Mouse (Mus musculus) MEL (cell line): ENCODE measurements around the gene 4930404H24Rik. TPM values are rescaled to one million over a fixed set of nuclear protein-coding genes. Genes with fewer than 3 reads are reported as not detected.

Experiments used
- DNase-seq: peaks from one replicate; pipeline ENCODE4 v3.0.0; 2011; ENCODE audit warnings: low read depth, low spot score
- H3K27ac ChIP-seq: 2 replicates; pipeline ENCODE4 v1.5.1; 2012; ENCODE audit warnings: low read depth, mild to moderate bottlenecking, control low read depth, low read length, moderate library complexity; ENCODE audit not compliant: control insufficient read depth
- H3K27me3 ChIP-seq, 2 experiments: fragments of 150-350 bp in 1 of 2; sonication (generic) in 1 of 2; 2 replicates each; pipeline ENCODE4 v1.6.1; 2012; ENCODE audit warnings: low read length in 2 of 2, mild to moderate bottlenecking in 2 of 2, improper control_type of control experiment in 1 of 2, moderate library complexity in 1 of 2; ENCODE audit not compliant: insufficient read depth in 2 of 2, control insufficient read depth in 1 of 2
- H3K36me3 ChIP-seq, 2 experiments: 2 replicates each; pipeline ENCODE4 v1.6.1; 2012 to 2014; ENCODE audit warnings: low read length in 2 of 2, improper control_type of control experiment in 1 of 2, inconsistent platforms in 1 of 2, mild to moderate bottlenecking in 1 of 2; ENCODE audit not compliant: insufficient read depth in 2 of 2, control insufficient read depth in 1 of 2
- H3K4me1 ChIP-seq, 2 experiments: fragments of 150-350 bp in 1 of 2; sonication (generic) in 1 of 2; 2 replicates each; pipeline ENCODE4 v1.6.1; 2012; ENCODE audit warnings: low read length in 2 of 2, improper control_type of control experiment in 1 of 2, mild to moderate bottlenecking in 1 of 2; ENCODE audit not compliant: insufficient read depth in 2 of 2, control insufficient read depth in 1 of 2
- H3K4me3 ChIP-seq, 2 experiments: fragments of 150-350 bp in 1 of 2; sonication (generic) in 1 of 2; 2 replicates each; pipeline ENCODE4 v1.5.1; 2012; ENCODE audit warnings: low read depth in 2 of 2, low read length in 2 of 2, mild to moderate bottlenecking in 2 of 2, moderate library complexity in 2 of 2, control low read depth in 1 of 2, improper control_type of control experiment in 1 of 2; ENCODE audit not compliant: control insufficient read depth in 1 of 2, insufficient read depth in 1 of 2
- H3K79me2 ChIP-seq: 2 replicates; pipeline ENCODE4 v1.6.1; 2012; ENCODE audit warnings: mild to moderate bottlenecking, low read length, moderate library complexity; ENCODE audit not compliant: control insufficient read depth, poor library complexity, insufficient read depth
- H3K9ac ChIP-seq: 2 replicates; pipeline ENCODE4 v1.6.1; 2012; ENCODE audit warnings: low read depth, mild to moderate bottlenecking, control low read depth, low read length, moderate library complexity; ENCODE audit not compliant: control insufficient read depth, poor library complexity, severe bottlenecking
- H3K9me3 ChIP-seq: fragments of 150-350 bp; sonication (generic); replicated peaks from 2 replicates; pipeline ENCODE4 v1.6.1; 2012; ENCODE audit warnings: mild to moderate bottlenecking, low read length, improper control_type of control experiment, moderate library complexity; ENCODE audit not compliant: insufficient read depth
- CHD1 ChIP-seq: IDR thresholded peaks from 2 replicates; pipeline ENCODE4 v1.6.1; 2012; ENCODE audit warnings: low read depth, mild to moderate bottlenecking, inconsistent platforms, low read length, improper control_type of control experiment
- CTCF ChIP-seq, 3 experiments: IDR thresholded peaks in 2 of 3; conservative IDR thresholded peaks in 1 of 3; 2 replicates each; pipeline ENCODE4 v1.5.1; 2011 to 2012; ENCODE audit warnings: low read length in 3 of 3, low read depth in 2 of 3, mild to moderate bottlenecking in 2 of 3, improper control_type of control experiment in 1 of 3, inconsistent platforms in 1 of 3, mixed read lengths in 1 of 3, moderate library complexity in 1 of 3; ENCODE audit not compliant: control insufficient read depth in 1 of 3, insufficient read depth in 1 of 3, poor library complexity in 1 of 3, severe bottlenecking in 1 of 3
- E2F4 ChIP-seq: IDR thresholded peaks from 2 replicates; pipeline ENCODE4 v1.6.1; 2011; ENCODE audit warnings: low read depth, low read length, improper control_type of control experiment, borderline replicate concordance
- ELF1 ChIP-seq: IDR thresholded peaks from 2 replicates; pipeline ENCODE4 v1.6.1; 2014; ENCODE audit warnings: low read depth, mild to moderate bottlenecking, inconsistent platforms, low read length, improper control_type of control experiment, moderate library complexity
- GABPA ChIP-seq: IDR thresholded peaks from 2 replicates; pipeline ENCODE4 v1.6.1; 2012; ENCODE audit warnings: low read depth, mild to moderate bottlenecking, inconsistent platforms, low read length, improper control_type of control experiment, moderate library complexity
- HCFC1 ChIP-seq: IDR thresholded peaks from 2 replicates; pipeline ENCODE4 v1.6.1; 2012; ENCODE audit warnings: low read depth, mild to moderate bottlenecking, inconsistent platforms, low read length, improper control_type of control experiment, moderate library complexity
- JUND ChIP-seq: IDR thresholded peaks from 2 replicates; pipeline ENCODE4 v1.6.1; 2011; ENCODE audit warnings: low read depth, mild to moderate bottlenecking, improper control_type of control experiment, low read length
- MEF2A ChIP-seq: IDR thresholded peaks from 2 replicates; pipeline ENCODE4 v1.6.1; 2014; ENCODE audit warnings: low read depth, mild to moderate bottlenecking, inconsistent platforms, low read length, improper control_type of control experiment; ENCODE audit not compliant: poor library complexity, insufficient replicate concordance, severe bottlenecking; ENCODE audit errors: extremely low read depth
- MYB ChIP-seq: IDR thresholded peaks from 2 replicates; pipeline ENCODE4 v1.6.1; 2011; ENCODE audit warnings: mild to moderate bottlenecking, low read depth, low read length, improper control_type of control experiment
- NRF1 ChIP-seq: IDR thresholded peaks from 2 replicates; pipeline ENCODE4 v1.6.1; 2014; ENCODE audit warnings: low read depth, mild to moderate bottlenecking, inconsistent platforms, low read length, improper control_type of control experiment, moderate library complexity; ENCODE audit not compliant: poor library complexity, insufficient read depth, severe bottlenecking
- POLR2A ChIP-seq, 2 experiments: IDR thresholded peaks; 2 replicates each; pipeline ENCODE4 v1.6.1; 2011 to 2012; ENCODE audit warnings: low read length in 2 of 2, mild to moderate bottlenecking in 2 of 2, control low read depth in 1 of 2, improper control_type of control experiment in 1 of 2, low read depth in 1 of 2, moderate library complexity in 1 of 2; ENCODE audit not compliant: control insufficient read depth in 1 of 2, insufficient read depth in 1 of 2, poor library complexity in 1 of 2
- RAD21 ChIP-seq: IDR thresholded peaks from 2 replicates; pipeline ENCODE4 v1.6.1; 2011; ENCODE audit warnings: mild to moderate bottlenecking, low read depth, low read length, improper control_type of control experiment
- SIN3A ChIP-seq: IDR thresholded peaks from 2 replicates; pipeline ENCODE4 v1.6.1; 2012; ENCODE audit warnings: low read length, improper control_type of control experiment, inconsistent platforms
- SMC3 ChIP-seq: IDR thresholded peaks from 2 replicates; pipeline ENCODE4 v1.6.1; 2011; ENCODE audit warnings: low read depth, low read length, improper control_type of control experiment
- TBP ChIP-seq: IDR thresholded peaks from 2 replicates; pipeline ENCODE4 v1.8.0; 2011; ENCODE audit warnings: low read depth, low read length, improper control_type of control experiment
- TCF12 ChIP-seq: IDR thresholded peaks from 2 replicates; pipeline ENCODE4 v1.6.1; 2014; ENCODE audit warnings: low read depth, mild to moderate bottlenecking, inconsistent platforms, low read length, improper control_type of control experiment, moderate library complexity
- UBTF ChIP-seq: IDR thresholded peaks from 2 replicates; pipeline ENCODE4 v1.6.1; 2012; ENCODE audit warnings: low read depth, mild to moderate bottlenecking, inconsistent platforms, low read length, improper control_type of control experiment, moderate library complexity, borderline replicate concordance; ENCODE audit not compliant: insufficient read depth
- ZC3H11A ChIP-seq: IDR thresholded peaks from 2 replicates; pipeline ENCODE4 v1.6.1; 2012; ENCODE audit warnings: low read depth, mild to moderate bottlenecking, inconsistent platforms, low read length, improper control_type of control experiment
- ZKSCAN1 ChIP-seq: IDR thresholded peaks from 2 replicates; pipeline ENCODE4 v1.6.1; 2012; ENCODE audit warnings: low read depth, mild to moderate bottlenecking, inconsistent platforms, low read length, improper control_type of control experiment, moderate library complexity
- ZNF384 ChIP-seq: IDR thresholded peaks from 2 replicates; pipeline ENCODE4 v1.6.1; 2012; ENCODE audit warnings: low read depth, mild to moderate bottlenecking, inconsistent platforms, low read length, improper control_type of control experiment
- polyA plus RNA-seq, 2 experiments: library from polyadenylated mRNA; stranded (reverse) in 1 of 2; unstranded in 1 of 2; fragments of >175 nt in 1 of 2; fragments of >200 nt in 1 of 2; gene quantifications; 2 replicates each; pipeline versions ENCODE4 v1.2.1 to v1.2.4; 2012; ENCODE audit warnings: low replicate concordance in 2 of 2, low read depth in 1 of 2; ENCODE audit not compliant: insufficient read length in 2 of 2, insufficient read depth in 1 of 2, missing spikeins in 1 of 2
- total RNA-seq: library from RNA; depleted of rRNA; stranded (reverse); fragments of 300-350 nt; gene quantifications from 2 replicates; pipeline ENCODE4 v1.2.3, GENCODE M21; 2012

The 4930404H24Rik gene
- total and polyA plus RNA-seq, 3 experiments: 0.24 TPM; not detected in 2

DNA sequence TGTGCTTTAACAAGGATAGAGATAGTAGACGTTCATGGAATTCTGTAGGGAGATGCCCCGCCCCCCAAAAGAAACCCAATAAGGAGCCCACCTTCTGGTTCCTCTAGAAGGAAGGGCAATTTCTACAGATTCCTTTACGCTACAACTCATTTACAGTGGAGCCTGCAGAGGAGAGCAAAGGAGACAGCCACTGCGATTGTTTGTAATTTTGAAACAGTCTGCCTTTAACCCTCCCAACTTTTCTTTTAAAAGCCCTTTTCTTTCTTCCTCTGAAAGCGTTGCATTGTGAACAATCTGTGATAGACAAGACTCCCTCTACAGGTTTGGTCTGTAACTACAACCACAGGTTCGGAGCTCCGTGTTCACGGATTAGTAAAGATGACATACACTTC is 46.6 kb upstream of the 4930404H24Rik start:
- TF ChIP-seq SMC3: peak; percentile 70
- no peak for TF ChIP-seq ZNF384
- peak; percentile 46; the same call in 1 of the 2 replicates for TF ChIP-seq SIN3A
- peak; percentile 46 for TF ChIP-seq ZC3H11A
- TF ChIP-seq ZKSCAN1: no peak
- peak; percentile 60 for TF ChIP-seq RAD21
- no peak for TF ChIP-seq TBP
- TF ChIP-seq HCFC1: no peak
- 0 out of 2 replicates have a peak, but pooled peaks have one; percentile 55 for TF ChIP-seq CHD1
- TF ChIP-seq CTCF (IDR thresholded peaks at IDR 0.05 in 2 of 3, conservative IDR thresholded peaks at IDR 0.05 in 1 of 3; ENCODE audit: control insufficient read depth in 1 of 3, insufficient read depth in 1 of 3, low read depth in 2 of 3, low read length in 3 of 3, poor library complexity in 1 of 3, severe bottlenecking in 1 of 3): peak; percentile 24 to 75 (median 73); a peak in 5 of 6 replicates
- Histone ChIP-seq H3K27me3 (no peaks in the 10 kb centered on the region), H3K27ac (no peak overlapping the region), H3K36me3 (no peaks in the 10 kb centered on the region), H3K9ac (peak overlapping the region; percentile 54; the same call in 1 of the 2 replicates), H3K9me3 (no peaks in the 10 kb centered on the region), H3K4me1 (no peaks in the 10 kb centered on the region; a peak in 1 of 4 replicates), H3K4me3 (peak overlapping the region; percentile 32 to 58), H3K79me2 (no peaks in the 10 kb centered on the region)
- DNase-seq: peak; percentile 82

DNA sequence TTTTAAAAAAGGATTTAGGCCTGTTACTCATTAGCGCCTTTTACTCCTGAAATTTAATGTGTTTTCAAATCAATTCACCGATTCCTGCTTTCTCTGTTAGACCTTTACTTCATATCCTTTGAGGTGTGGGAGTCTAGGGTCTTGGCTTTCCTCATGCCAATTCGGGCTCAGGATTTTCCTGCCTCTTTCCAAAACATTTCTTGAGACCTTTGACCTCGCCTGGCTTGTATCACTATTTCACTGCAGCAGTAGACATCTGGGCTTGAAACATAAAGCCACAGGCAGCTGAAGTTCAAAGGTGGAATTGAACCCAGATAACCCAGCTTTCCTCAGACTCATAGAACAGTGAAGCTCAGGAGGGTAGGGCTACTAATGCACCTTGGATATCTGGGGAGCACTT is 46.1 kb upstream of the 4930404H24Rik start:
- no peaks in the 10 kb centered on the region for H3K27me3 ChIP-seq
- no peak overlapping the region for H3K4me3 ChIP-seq
- H3K9ac ChIP-seq: no peak overlapping the region
- no peaks in the 10 kb centered on the region; a peak in 1 of 4 replicates for H3K4me1 ChIP-seq
- H3K9me3 ChIP-seq: no peaks in the 10 kb centered on the region
- no peak for DNase-seq
- H3K36me3 ChIP-seq: no peaks in the 10 kb centered on the region
- H3K27ac ChIP-seq: no peak overlapping the region
- no peaks in the 10 kb centered on the region for H3K79me2 ChIP-seq
- TF ChIP-seq TBP: no peak
- TF ChIP-seq SMC3: no peak
- no peak for TF ChIP-seq ZC3H11A
- no peak for TF ChIP-seq ELF1
- TF ChIP-seq TCF12: no peak
- no peak for TF ChIP-seq HCFC1
- no peak for TF ChIP-seq E2F4
- TF ChIP-seq POLR2A (IDR thresholded peaks at IDR 0.05; ENCODE audit: control insufficient read depth in 1 of 2, insufficient read depth in 1 of 2, low read depth in 1 of 2, low read length in 2 of 2, poor library complexity in 1 of 2): no peak
- TF ChIP-seq JUND: no peak
- no peak for TF ChIP-seq MYB
- TF ChIP-seq GABPA: no peak
- no peak for TF ChIP-seq SIN3A
- no peak for TF ChIP-seq MEF2A
- no peak for TF ChIP-seq UBTF
- no peak for TF ChIP-seq NRF1
- TF ChIP-seq ZNF384: no peak
